Mouse (Mus musculus) adrenal gland, adult 2 months (tissue): ENCODE results near the gene Gm20388. TPM values are rescaled to one million over a fixed set of nuclear protein-coding genes. Genes with fewer than 3 reads are reported as not detected.
"Not testable (repeated sequence)": the region's sequence is repeated elsewhere in the genome, so short reads cannot be mapped to it uniquely, and the experiment has no call there.

ENCODE experiments used
- DNase-seq: peaks from one replicate; pipeline ENCODE4 v3.0.0; 2021
- polyA plus RNA-seq: library from polyadenylated mRNA; depleted of rRNA; stranded (reverse); fragments of >200 nt; gene quantifications from 2 replicates; pipeline ENCODE4 v1.2.3, GENCODE M21; 2012
- total RNA-seq, 2 experiments: library from RNA; stranded (reverse); gene quantifications; 2 replicates each; pipeline ENCODE4 v1.2.3; 2021

Gene Gm20388
- total and polyA plus RNA-seq, 3 experiments, result 5.9 to 50.1 (median 9.9) TPM

DNA sequence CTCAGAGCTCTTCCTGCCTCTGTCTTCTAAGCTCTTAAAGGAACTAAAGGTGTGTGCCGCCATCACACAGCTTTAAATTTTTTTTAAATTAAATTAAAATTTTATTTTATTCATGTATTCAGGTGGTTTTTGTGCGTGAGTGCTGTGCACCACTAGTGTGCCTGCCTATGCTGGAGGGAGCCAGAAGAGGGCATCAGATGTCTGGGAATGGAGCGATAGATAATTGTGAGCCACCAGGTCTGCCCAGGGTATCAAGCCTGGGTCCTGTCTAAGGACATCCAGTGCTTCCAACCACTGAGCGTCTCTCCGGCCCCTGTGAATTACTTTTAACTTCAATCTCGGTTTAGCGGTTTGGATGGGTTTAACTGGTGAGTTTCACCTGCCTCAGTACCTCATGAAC lies 3572.0 kb downstream of the Gm20388 start:
- no peak for DNase-seq

DNA sequence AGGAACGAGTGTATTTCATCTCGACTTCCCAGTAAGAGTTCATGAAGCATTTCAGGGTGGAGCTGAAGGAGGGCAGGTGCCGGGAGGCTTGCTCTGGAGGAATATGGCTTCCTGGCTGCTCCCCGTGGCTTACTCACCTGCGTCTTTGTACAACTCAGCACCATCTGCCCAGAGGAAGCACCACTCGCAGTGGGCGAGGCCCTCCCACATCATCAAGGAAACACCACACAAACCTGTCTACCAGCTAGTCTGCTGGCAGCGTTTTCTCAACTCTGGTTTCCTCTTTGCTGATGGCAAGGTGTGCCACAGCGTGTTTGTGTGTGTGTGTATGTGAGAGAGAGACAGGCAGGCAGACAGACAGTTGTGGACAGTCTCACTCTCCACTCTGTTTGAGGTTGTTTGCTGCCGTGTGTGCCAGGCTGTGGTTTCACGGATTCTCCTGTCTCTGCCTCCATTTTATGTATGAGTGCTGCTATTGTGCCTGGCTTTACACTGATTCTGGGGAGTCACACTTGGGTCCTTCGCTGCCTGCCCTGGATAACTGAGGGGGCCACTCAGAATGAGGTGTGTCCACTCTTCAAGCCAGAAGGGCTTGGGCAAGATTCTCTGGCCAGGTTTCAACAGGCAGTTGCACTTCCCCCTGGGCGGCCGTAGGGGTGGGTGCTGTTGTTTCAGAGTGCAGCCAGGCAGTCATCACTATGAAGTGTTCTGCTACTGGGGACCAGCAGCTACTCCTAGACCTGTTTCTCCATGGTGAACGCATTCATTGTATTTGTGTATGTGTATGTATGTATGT lies 3580.8 kb downstream of the Gm20388 start:
- no peak for DNase-seq

DNA sequence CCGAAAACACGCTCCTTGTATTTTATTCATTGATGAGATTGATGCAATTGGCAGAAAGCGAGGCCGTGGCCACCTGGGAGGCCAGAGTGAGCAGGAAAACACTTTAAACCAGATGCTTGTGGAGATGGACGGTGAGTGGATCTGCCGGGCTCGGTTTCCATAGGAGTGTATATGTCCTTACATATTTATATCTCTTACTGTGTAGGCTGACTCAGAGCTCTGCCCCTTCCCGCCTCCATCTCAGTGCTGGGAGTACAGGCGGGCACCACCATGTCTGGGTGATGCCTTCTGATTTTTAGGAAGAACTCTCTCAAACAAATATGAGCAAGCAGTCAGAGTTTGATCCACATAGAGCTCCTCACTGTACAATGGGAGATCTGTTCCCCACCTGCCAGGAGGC lies 3582.3 kb downstream of the Gm20388 start:
- no peak for DNase-seq

DNA sequence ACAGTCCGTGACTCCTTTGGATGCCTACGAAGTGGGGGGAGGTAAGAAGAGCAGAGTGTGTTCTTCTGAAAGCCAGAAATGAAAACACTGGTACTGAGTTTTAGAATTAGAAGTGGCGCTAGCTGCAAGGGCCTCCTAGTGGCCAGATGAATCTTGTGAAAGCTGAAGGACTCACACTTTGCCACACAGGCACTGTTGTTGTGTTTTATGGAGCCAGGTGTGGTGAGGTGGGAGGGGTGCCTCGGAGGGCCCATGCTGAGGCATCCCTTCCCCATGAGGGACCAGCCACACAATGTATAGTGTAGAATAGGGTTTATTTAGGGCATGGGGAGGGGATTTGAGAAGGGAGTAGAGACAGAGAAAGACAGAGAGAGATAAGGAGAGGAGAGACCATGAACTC lies 3587.1 kb downstream of the Gm20388 start:
- no peak for DNase-seq

DNA sequence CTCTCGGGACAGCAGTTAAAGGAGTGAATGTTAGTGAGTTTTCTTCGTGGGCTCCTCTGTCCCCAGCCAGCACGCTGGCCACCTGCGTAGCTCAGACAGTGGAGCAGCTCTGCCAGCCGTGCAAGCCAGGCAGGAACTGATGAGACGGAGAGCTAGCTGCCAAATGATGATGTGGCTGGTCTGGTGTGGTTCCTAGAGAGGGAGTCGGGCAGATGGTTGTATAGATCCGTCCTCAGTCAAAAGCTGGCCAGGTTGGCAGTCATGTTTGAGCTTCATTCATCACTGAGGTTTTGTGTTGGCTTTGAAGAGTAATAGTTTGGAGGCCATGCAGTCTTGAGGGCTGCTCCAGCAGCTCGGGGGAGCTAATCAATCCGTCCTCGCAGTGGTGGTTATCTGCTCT lies 3588.3 kb downstream of the Gm20388 start:
- no peak for DNase-seq

DNA sequence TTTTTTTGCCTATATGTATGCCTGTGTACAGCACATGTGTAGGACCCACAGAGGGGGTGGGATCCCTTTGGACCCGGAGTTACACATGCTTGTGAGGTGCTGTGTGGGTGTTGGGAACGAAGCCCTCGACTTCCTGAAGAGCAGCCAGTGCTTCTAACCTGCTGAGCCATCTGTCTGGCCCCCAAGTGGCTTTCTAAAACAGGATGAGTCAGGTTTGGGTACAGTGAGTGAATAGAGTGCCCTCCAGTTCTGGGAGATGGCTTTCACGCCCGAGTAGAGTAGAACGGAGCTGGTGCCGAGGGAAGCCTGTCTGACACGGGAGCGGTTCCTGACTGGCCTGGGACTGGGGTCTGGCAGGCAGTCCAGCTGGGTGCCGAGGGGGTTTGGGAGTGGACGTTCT lies 3588.9 kb downstream of the Gm20388 start:
- no peak for DNase-seq

DNA sequence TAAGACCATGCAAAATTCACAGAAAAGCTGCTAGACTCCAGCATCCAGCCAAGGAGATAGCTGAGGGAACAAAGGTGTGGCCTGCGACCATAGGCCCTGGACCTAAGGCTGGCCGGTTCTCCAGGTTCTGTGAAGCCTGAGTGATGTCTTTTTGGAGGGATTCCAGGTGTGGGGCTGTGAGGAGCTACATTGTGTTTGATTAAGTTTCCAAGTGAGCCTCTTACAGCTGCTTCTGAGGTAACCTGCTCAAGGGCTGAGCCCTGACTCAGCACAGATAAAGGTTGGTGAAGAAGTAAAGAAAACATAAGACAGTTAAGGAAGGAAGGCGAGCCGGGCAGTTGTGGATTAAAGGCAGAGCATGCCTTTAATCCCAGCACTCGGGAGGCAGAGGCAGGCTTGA lies 3591.6 kb downstream of the Gm20388 start:
- DNase-seq, result no peak

DNA sequence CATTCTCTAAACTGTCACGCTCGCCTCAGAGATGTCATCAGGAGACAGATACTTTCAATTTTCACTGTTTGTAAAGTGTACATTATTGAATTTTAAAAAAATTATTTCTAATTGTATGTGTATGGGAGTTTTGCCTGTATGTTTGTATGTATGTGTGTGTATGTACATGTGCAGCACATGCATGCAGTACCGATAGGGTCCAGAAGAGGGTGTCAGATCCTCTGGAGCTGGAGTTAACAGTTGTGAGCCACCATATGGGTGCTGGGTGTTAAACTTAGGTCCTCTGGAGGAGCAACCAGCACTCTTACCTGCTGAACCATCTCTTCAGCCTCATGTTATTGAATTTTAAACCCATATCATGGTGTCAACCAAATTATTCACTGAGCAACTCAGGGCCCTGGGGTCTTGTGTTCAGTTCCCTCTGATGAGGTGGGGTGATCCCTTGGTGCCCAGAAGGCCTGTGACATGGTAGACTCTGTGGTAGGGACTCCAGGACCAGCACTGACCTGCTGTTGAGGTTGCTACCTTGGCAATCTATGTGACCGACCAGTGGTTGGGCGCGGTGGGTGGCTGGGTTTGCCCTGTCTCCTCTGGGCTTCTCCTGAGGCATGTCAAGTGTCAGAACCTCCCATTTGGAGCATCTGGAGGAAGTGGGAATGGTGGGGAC lies 3593.3 kb downstream of the Gm20388 start:
- DNase-seq, result no peak

DNA sequence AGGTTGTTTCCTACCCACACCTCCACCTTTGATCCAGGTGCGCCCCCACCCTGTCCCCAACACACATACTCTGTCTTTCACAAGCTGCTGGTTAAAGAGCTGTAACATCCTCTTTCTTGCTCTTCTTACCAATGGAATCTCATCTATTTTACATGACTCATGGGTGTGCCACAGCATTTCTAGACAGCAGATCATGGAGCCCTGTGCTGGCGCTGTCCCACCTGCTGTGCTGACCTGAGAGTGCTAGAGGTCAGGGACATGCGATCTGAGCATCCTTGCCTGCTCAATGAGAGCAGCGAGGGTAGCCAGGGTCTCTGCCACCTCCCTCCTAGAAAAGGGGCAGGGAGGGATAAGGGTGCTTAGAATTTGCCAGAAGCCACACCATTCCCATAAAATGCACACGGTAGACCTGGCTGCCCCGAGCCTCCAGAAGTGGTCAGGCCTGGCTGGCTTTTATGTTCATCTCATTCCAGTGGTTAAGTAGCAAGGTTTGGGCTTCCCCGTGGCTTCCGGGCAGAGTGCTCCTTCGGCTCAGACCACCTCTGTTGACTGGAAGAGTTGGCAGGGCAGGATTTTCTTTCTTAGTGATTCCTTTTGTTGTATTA lies 3594.1 kb downstream of the Gm20388 start:
- DNase-seq, result no peak

DNA sequence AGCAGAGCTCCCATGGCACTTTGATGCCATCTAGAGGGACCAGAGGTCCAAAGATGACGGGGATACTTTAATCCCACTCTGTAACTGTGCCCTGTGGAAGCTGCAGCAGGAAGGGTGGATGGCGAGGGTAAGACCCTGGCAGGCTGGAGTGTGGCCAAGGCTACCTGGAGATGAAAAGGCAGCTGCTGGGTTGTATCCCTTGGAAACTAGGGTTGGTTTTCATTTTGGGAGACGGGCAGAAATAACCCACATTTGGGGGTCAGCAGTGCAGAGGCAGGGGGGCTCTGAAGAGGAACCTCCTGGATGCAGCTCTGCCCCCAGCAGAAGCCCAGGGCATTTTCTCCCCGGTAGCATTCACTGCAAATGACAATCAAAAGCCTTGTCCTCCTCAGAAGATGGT lies 3594.6 kb downstream of the Gm20388 start:
- DNase-seq, result no peak

DNA sequence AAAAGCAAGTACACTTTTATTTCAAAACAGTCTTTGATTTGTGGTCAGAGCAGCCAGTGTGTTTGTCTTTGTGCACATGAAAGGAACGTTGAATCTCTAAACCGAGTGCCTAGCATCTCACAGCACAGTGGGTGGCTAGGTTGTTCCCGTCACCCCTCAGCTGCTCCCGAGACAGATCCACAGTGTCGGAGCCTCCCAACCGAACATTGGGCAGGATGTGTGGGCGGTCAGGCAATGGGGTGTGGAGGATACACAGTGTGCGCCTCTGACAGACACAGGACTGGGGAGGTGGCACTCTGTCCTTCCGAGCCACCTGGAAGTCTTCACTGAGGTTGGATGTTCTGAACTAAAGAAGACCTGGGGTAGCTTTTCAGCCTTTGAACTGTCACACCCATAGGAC lies 3595.1 kb downstream of the Gm20388 start:
- no peak for DNase-seq

DNA sequence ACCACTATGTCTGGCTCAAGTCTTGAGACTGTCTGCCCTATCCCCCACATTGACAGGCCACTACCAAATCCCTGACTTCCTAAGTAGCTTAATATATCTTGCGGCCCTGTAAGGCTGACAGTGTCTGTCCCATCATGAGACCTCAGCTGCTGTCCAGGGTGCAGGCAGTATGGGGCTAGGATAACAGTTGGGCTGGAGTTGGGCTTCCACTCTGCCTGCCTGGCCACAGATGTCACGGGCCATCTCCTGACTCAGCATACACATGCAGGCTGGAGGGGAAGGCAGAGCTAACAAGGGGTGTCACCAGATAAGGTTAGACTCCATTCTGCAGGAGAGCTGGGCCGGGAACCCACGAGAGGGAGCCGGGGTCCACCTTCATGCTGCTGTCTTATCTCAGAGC lies 3596.5 kb downstream of the Gm20388 start:
- no peak for DNase-seq

DNA sequence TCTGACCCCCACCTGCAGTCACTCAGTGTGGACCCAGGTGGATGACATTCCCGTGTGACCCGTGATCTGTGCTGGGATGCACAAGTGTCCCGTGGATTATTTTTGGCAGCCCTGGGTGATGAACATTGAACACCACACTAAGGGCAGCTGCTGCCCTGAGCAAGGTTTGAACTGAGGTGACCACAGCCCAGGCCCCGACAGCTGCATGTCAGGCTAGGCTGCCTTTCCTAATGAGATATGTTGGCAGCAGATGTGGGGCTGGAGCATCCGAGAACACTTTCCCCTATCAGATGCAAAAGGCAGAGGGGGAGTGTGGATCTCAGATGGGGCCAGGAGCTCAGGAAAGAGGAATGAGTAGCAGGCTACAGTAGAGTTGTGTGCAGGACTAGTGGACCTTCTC lies 3600.2 kb downstream of the Gm20388 start:
- DNase-seq, result no peak

DNA sequence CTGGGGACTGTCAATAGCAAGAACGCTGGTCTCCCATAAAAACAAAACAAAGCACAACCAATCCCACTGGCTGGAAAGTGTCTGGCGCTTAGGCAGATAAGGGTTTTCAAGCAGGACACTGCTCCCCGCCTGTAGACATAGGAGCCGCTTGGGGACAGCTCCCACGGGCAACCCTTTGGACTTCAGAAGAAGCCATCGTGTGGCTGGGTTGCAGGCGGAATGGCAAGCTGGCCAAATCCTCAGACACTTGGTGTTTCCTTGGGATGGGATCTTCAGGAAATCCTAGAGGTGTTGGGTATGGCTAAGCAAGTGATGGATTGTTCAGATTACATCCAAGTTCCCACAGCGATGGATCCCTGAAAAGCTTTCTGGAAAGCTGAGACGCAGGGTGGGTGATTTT lies 3603.5 kb downstream of the Gm20388 start:
- no peak for DNase-seq

DNA sequence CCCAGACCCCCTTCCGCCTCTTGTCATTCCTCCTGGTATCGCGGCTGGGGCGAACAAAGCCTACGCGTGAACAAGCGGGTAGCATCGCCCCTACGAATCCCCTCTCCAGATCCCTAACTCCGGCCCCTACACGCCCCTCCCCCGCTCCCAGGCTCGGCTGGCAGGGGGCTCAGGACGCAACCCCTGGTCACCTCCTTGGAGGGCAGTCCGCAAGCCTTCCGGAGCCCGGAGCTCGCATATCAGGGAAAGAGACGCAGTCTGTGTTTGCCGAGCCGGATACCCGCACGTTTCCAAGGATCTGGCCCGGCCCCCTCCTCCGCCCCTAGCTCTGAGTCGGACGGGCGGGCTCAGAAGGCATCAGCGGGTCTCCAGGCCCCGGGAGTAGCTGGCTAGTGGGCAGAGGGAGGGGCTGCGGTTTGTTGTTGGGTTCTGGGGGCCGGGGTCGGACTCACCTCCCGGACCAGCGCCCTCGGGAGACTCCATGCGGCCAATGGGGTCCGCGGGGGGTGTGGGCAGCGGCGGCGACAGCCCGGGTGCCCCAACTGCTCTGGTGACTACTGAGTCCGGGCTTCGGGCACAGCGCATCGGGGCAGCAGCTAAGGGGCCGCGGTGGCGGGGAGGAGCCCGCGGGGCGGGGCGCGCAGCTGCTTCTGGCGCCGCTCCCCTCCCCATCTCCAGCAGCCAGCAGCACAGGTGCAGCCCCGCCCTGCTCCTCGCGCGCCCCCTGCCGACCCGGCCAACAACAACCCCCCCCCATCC lies 3604.3 kb downstream of the Gm20388 start, which contains the start of gene Dbndd1:
Gene Dbndd1 (minus strand): TSS at position 683 of the 759 bp plus-strand sequence.
- peak; percentile 48 for DNase-seq

DNA sequence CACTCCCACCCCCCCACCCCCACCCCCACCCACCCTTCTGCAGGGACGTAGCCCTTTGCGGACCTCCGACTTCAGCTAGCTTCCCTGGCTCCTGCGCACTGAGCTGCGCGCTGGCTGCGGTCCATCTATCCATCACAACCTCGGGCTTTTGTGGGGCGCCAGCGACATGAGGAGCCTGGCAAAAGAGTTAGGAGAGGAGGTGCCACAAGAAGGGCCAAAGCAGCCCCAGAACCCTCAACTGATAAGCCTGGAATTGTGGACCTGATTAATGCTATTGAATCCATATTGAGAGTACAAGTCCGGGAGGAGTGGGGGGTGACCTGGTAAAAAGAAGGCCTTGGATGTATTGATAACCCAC lies 3604.9 kb downstream of the Gm20388 start:
- DNase-seq, result no peak

DNA sequence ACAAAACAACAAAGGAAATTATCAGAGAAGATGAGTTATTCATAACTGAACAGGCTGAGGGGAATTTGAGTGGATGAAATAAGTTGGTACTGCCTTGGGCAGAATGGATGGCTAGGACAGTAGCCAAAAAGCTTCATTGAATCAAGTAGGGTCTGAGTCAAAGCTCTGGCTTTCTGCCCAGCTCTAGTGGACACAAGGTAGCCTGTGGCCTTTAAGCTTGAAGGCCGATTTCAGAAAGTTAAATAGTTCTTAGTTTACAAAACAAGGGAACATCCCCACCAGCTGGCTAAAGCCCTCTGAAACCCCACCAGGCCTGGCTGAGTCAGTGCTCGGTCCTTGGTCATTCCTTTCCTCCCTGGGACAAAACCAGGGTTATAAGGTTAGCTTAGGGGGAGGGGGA lies 3606.0 kb downstream of the Gm20388 start:
- peak; percentile 89 for DNase-seq

DNA sequence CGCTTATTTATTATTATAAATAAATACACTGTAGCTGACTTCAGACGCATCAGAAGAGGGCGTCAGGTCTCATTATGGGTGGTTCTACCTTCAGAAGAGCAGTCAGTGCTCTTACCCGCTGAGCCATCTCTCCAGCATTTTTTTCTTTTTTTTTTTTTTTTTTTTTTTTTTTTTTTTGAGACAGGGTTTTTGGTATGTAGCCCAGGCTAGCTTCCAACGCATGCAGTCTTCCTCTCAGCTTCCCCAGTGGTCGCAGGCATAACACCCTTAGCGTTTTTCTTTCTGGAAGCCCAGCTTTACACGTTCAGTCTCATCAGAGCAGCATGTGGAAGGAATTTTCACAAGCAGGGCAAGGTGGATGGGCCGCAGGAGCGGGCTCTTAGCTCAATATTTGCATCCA lies 3607.5 kb downstream of the Gm20388 start:
- no peak for DNase-seq

DNA sequence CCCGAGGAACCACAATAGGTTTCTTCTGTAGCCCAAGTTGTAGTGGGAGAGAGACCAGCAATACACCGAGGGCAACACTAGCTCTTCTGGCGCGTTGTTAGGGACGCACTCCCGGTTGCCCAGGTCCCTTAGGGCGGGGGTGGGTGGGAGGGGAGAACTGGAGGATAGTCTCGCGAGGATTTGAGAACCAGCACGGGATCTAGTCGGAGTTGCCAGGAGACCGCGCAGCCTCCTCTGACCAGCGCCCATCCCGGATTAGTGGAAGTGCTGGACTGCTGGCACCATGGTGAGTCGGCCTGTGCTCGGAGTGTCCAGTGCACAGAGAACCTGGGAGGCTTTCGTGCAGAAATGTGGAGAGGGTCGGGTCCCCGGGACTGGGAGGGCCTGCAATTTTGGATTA lies 3608.0 kb downstream of the Gm20388 start, which contains the start of gene Gas8:
Gene Gas8 (plus strand): TSS at position 168 of the 400 bp plus-strand sequence.
- DNase-seq, result peak; percentile 93

DNA sequence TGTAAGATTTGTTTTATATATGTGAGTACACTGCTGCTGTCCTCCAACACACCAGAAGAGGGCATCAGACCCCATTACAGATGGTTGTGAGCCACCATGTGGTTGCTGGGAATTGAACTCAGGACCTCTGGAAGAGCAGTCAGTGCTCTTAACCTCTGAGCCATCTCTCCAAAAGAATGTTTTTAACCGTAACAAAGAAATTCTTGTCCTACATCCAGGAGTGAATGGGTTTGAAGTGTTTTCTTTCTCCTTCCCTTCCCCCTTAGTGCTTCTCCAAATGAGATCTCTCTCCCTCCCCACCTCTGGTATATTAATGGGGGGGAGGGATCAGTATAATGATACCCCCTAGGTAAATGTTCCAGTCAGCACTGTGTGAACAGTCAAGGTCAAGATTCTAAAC lies 3609.4 kb downstream of the Gm20388 start:
- not testable (repeated sequence) for DNase-seq

DNA sequence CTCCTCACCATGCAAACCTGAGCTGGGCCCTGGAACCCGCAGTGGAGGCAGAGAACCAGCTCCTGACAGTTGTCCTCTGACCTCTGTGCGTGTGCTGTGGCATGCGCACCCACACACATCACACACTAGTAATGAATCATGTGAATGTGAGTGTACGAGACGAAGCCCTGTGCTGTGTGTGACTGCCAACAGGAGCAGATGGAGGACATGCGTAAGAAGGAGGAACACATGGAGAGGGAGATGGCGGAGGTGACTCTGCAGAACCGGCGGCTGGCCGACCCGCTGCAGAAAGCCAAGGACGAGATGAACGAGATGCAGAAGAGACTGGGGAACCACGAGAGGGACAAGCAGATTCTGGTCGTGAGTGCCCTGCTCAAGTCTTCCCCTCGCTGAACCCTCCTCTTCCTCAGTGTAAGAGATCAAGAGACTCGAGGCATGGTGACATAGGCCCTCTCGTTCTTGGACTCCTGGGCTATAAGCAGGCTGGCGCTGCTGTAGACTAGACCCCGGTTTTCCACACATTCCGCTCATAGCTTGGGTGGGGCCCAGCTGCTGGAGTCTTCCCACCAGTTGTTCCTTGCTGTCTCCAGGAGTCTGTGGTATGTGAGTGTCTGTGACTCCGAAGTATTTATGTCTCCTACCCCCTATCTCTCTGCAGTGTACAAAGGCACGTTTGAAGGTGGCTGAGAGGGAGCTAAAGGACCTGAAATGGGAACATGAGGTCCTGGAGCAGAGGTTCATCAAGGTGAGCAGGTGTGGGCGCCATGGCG lies 3617.3 kb downstream of the Gm20388 start:
- DNase-seq, result no peak
